Mouse (Mus musculus): ENCODE results near the gene Srrm1. TPM values are rescaled to one million over a fixed set of nuclear protein-coding genes. Genes with fewer than 3 reads are reported as not detected.
A peak's percentile ranks its signal among the peaks of the same experiment; 100 is the strongest.
"Not testable (repeated sequence)": the region's sequence is repeated elsewhere in the genome, so short reads cannot be mapped to it uniquely, and the experiment has no call there.

Srrm1 gene
- polyA plus RNA-seq, 1 experiment from 2014 or later: 183 TPM

- Histone ChIP-seq H3K4me2 (ENCODE audit: low read length) (no peak overlapping the region), H3K27me3 (ENCODE audit: insufficient read depth, low read length) (no peaks in the 10 kb centered on the region), H3K36me3 (ENCODE audit: insufficient read depth, low read length) (no peaks in the 10 kb centered on the region), H3K9me3 (replicated peaks; ENCODE audit: low read length) (no peaks in the 10 kb centered on the region), H3K27ac (peak overlapping the region; percentile 64), H3K9ac (ENCODE audit: low read depth, low read length) (no peak overlapping the region), H3K4me1 (replicated peaks; ENCODE audit: insufficient read depth, low read length) (peaks cover 7% of the 10 kb centered on the region; the same call in 1 of the 2 replicates), H3K4me3 (replicated peaks; ENCODE audit: low read depth, low read length) (no peak overlapping the region)
- ATAC-seq (replicated peaks; ENCODE audit: low FRiP score, low read depth): no peak
- DNase-seq (ENCODE audit: low spot score): no peak
- WGBS: 64% methylated on average over 12 of the region's 12 CpGs
- TF ChIP-seq CTCF (IDR thresholded peaks at IDR 0.05; ENCODE audit: low read depth): no peak
Observed at GRCm38 (mm10) chr4:135357221-135357920, 4.2 kb upstream of the Srrm1 start.

- no peaks in the 10 kb centered on the region for H3K27me3 ChIP-seq (ENCODE audit: insufficient read depth, low read length)
- H3K4me2 ChIP-seq (ENCODE audit: low read length): no peak overlapping the region
- no peak overlapping the region for H3K4me3 ChIP-seq (replicated peaks; ENCODE audit: low read depth, low read length)
- no peak for TF ChIP-seq CTCF (IDR thresholded peaks at IDR 0.05; ENCODE audit: low read depth)
- ATAC-seq (replicated peaks; ENCODE audit: low FRiP score, low read depth): no peak
- no peaks in the 10 kb centered on the region for H3K9me3 ChIP-seq (replicated peaks; ENCODE audit: low read length)
- no peak overlapping the region for H3K9ac ChIP-seq (ENCODE audit: low read depth, low read length)
- H3K27ac ChIP-seq: peak overlapping the region; percentile 64
- peaks cover 13% of the 10 kb centered on the region; the same call in 1 of the 2 replicates for H3K4me1 ChIP-seq (replicated peaks; ENCODE audit: insufficient read depth, low read length)
- H3K36me3 ChIP-seq (ENCODE audit: insufficient read depth, low read length): no peaks in the 10 kb centered on the region
- 53% methylated on average over 9 of the region's 9 CpGs for WGBS
- peak; percentile 24 for DNase-seq (ENCODE audit: low spot score)
Observed at GRCm38 (mm10) chr4:135355886-135356550, 2.9 kb upstream of the Srrm1 start.

GRCm38 (mm10) chr4:135354751-135355150, 1.6 kb upstream of the Srrm1 start:
- ATAC-seq (replicated peaks; ENCODE audit: low FRiP score, low read depth); H3K9ac ChIP-seq (ENCODE audit: low read depth, low read length); H3K4me2 ChIP-seq (ENCODE audit: low read length); H3K36me3 ChIP-seq (ENCODE audit: insufficient read depth, low read length); H3K9me3 ChIP-seq (replicated peaks; ENCODE audit: low read length); H3K4me3 ChIP-seq (replicated peaks; ENCODE audit: low read depth, low read length); DNase-seq (ENCODE audit: low spot score); H3K27me3 ChIP-seq (ENCODE audit: insufficient read depth, low read length): not testable (repeated sequence)
- Histone ChIP-seq H3K4me1 (replicated peaks; ENCODE audit: insufficient read depth, low read length) (peaks cover 13% of the 10 kb centered on the region; the same call in 1 of the 2 replicates), H3K27ac (peak overlapping the region; percentile 96)

- H3K4me1 ChIP-seq (replicated peaks; ENCODE audit: insufficient read depth, low read length): peaks cover 13% of the 10 kb centered on the region; the same call in 1 of the 2 replicates
- H3K9ac ChIP-seq (ENCODE audit: low read depth, low read length): peak overlapping the region; percentile 53
- TF ChIP-seq CTCF (IDR thresholded peaks at IDR 0.05; ENCODE audit: low read depth): no peak
- WGBS: 15% methylated on average over 12 of the region's 12 CpGs
- DNase-seq (ENCODE audit: low spot score) (peak; percentile 26), ATAC-seq (replicated peaks; ENCODE audit: low FRiP score, low read depth) (no peak)
- H3K27me3 ChIP-seq (ENCODE audit: insufficient read depth, low read length): no peaks in the 10 kb centered on the region
- no peaks in the 10 kb centered on the region for H3K36me3 ChIP-seq (ENCODE audit: insufficient read depth, low read length)
- no peaks in the 10 kb centered on the region for H3K9me3 ChIP-seq (replicated peaks; ENCODE audit: low read length)
- H3K4me2 ChIP-seq (ENCODE audit: low read length): peak overlapping the region; percentile 61
- peak overlapping the region; percentile 100 for H3K4me3 ChIP-seq (replicated peaks; ENCODE audit: low read depth, low read length)
- peak overlapping the region; percentile 96 for H3K27ac ChIP-seq
Observed at GRCm38 (mm10) chr4:135353794-135354450, 801 bp upstream of the Srrm1 start.

GRCm38 (mm10) chr4:135352326-135353065, 625 bp downstream of the Srrm1 start:
- DNase-seq (ENCODE audit: low spot score) (peak; percentile 50), ATAC-seq (replicated peaks; ENCODE audit: low FRiP score, low read depth) (peak; percentile 45)
- H3K4me1 ChIP-seq (replicated peaks; ENCODE audit: insufficient read depth, low read length): peaks cover 13% of the 10 kb centered on the region; the same call in 1 of the 2 replicates
- no peaks in the 10 kb centered on the region for H3K36me3 ChIP-seq (ENCODE audit: insufficient read depth, low read length)
- peak overlapping the region; percentile 95 for H3K27ac ChIP-seq
- no peak for TF ChIP-seq CTCF (IDR thresholded peaks at IDR 0.05; ENCODE audit: low read depth)
- peak overlapping the region; percentile 100 for H3K4me3 ChIP-seq (replicated peaks; ENCODE audit: low read depth, low read length)
- H3K9ac ChIP-seq (ENCODE audit: low read depth, low read length): peak overlapping the region; percentile 99
- no peaks in the 10 kb centered on the region for H3K9me3 ChIP-seq (replicated peaks; ENCODE audit: low read length)
- WGBS: under 1% methylated on average over 58 of the region's 67 CpGs
- H3K27me3 ChIP-seq (ENCODE audit: insufficient read depth, low read length): no peaks in the 10 kb centered on the region
- peak overlapping the region; percentile 88 for H3K4me2 ChIP-seq (ENCODE audit: low read length)

Data from kidney, postnatal 0 days (tissue).